Mouse (Mus musculus): ENCODE data around the gene Ubp1. TPM values are rescaled to one million over a fixed set of nuclear protein-coding genes. Genes with fewer than 3 reads are reported as not detected.

The Ubp1 gene
- polyA plus RNA-seq, 1 experiment from 2014 or later = 48.7 TPM

GRCm38 (mm10) chr9:113932501-113932900 is 1.8 kb downstream of the Ubp1 start:
- 25% methylated on average over 11 of the region's 11 CpGs for WGBS
- peak overlapping the region; percentile 93 for H3K27ac ChIP-seq

GRCm38 (mm10) chr9:113935638-113936037 is 4.9 kb downstream of the Ubp1 start:
- H3K27me3 ChIP-seq = no peaks in the 10 kb centered on the region
- H3K4me1 ChIP-seq (replicated peaks) = peaks cover 24% of the 10 kb centered on the region
- H3K9me3 ChIP-seq = no peaks in the 10 kb centered on the region
- H3K4me2 ChIP-seq = no peak overlapping the region
- no peak overlapping the region for H3K9ac ChIP-seq (replicated peaks)
- no peaks in the 10 kb centered on the region for H3K36me3 ChIP-seq
- no peak for ATAC-seq (ENCODE audit: insufficient number of reproducible peaks, insufficient read depth, low FRiP score, low TSS enrichment, low read depth)
- no peak overlapping the region for H3K27ac ChIP-seq
- WGBS = 81% methylated on average over 5 of the region's 5 CpGs
- no peak overlapping the region for H3K4me3 ChIP-seq (replicated peaks)

More at GRCm38 (mm10) chr9:113932501-113932900, 1.8 kb downstream of the Ubp1 start:
- Histone ChIP-seq H3K4me1 (replicated peaks) (peaks cover 24% of the 10 kb centered on the region), H3K9ac (replicated peaks) (peak overlapping the region; percentile 96), H3K9me3 (no peaks in the 10 kb centered on the region), H3K36me3 (no peaks in the 10 kb centered on the region), H3K4me2 (peak overlapping the region; percentile 82), H3K4me3 (replicated peaks) (peak overlapping the region; percentile 99), H3K27me3 (no peaks in the 10 kb centered on the region)
- no peak for ATAC-seq (ENCODE audit: insufficient number of reproducible peaks, insufficient read depth, low FRiP score, low TSS enrichment, low read depth)

GRCm38 (mm10) chr9:113939063-113939850 is 8.5 kb downstream of the Ubp1 start:
- Histone ChIP-seq H3K4me3 (replicated peaks) (no peak overlapping the region), H3K4me2 (no peak overlapping the region), H3K9me3 (no peaks in the 10 kb centered on the region), H3K27ac (no peak overlapping the region), H3K4me1 (replicated peaks) (peaks cover 8% of the 10 kb centered on the region; the same call in 1 of the 2 replicates), H3K27me3 (no peaks in the 10 kb centered on the region), H3K9ac (replicated peaks) (no peak overlapping the region), H3K36me3 (no peaks in the 10 kb centered on the region)
- WGBS = 89% methylated on average over 9 of the region's 9 CpGs
- no peak for ATAC-seq (ENCODE audit: insufficient number of reproducible peaks, insufficient read depth, low FRiP score, low TSS enrichment, low read depth)

DNA sequence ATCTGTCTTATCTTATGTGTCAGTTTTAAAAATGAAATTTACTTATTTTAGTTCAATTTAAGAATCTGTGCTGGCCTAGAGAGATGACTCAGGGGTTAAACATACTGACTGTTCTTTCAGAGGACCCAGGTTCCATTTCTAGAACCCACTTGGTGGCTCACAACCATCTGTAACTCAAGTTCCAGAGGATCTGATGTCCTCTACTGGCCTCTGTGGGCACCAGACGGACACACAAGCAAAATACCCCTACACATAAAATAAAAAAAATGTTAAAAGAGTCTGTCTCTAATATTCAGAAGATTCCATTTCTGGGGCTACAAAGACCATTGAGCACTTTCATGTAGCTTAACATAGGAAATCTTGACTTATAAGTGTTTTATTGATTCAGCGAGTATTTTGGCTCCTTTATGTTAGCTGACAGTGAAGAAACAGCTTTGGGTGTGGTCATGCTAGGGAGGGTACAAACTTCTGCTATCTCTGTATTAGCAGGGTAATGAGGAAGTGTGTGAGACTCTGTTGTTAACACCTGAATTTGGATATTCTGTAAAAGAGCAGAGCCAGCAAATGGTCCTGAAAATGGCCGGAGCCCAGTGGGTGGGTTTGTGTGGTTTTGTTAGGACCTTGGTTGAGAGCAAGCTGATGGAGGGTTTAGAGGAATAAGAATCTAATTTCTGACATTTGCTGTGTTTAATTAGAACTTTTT is 10.5 kb downstream of the Ubp1 start:
- Histone ChIP-seq H3K9me3 (no peaks in the 10 kb centered on the region), H3K27ac (no peak overlapping the region), H3K4me2 (no peak overlapping the region), H3K4me1 (replicated peaks) (peaks cover 3% of the 10 kb centered on the region; the same call in 1 of the 2 replicates), H3K9ac (replicated peaks) (no peak overlapping the region), H3K36me3 (peaks cover 17% of the 10 kb centered on the region), H3K4me3 (replicated peaks) (no peak overlapping the region), H3K27me3 (no peaks in the 10 kb centered on the region)
- 91% methylated on average over 3 of the region's 3 CpGs for WGBS
- ATAC-seq (ENCODE audit: insufficient number of reproducible peaks, insufficient read depth, low FRiP score, low TSS enrichment, low read depth) = no peak

DNA sequence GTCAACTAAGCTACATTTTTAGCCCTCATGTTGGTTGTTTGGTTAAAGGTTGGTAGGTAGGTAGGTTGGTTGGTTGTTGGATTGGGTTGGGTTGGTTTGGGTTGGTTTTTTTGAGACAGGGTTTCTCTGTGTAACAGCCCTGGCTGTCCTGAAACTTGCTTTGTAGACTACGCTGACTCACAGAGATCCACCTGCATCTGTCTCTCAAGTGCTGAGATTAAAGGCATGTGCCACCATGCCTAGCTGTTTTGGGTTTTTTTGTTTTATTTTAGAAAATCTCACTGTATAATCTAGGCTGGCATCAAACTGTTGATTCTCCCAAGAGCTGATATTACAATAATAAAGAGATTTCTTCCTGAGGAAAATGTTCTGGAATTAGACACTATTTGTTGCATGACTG is 12.6 kb downstream of the Ubp1 start:
- no peak overlapping the region for H3K9ac ChIP-seq (replicated peaks)
- peaks cover 34% of the 10 kb centered on the region for H3K36me3 ChIP-seq
- no peak overlapping the region for H3K4me3 ChIP-seq (replicated peaks)
- no peaks in the 10 kb centered on the region for H3K4me1 ChIP-seq (replicated peaks)
- H3K27ac ChIP-seq = no peak overlapping the region
- 95% methylated on average over 1 of the region's 1 CpGs for WGBS
- H3K4me2 ChIP-seq = no peak overlapping the region
- no peaks in the 10 kb centered on the region for H3K9me3 ChIP-seq
- H3K27me3 ChIP-seq = no peaks in the 10 kb centered on the region
- ATAC-seq (ENCODE audit: insufficient number of reproducible peaks, insufficient read depth, low FRiP score, low TSS enrichment, low read depth) = no peak

GRCm38 (mm10) chr9:113947216-113947615 is 16.5 kb downstream of the Ubp1 start:
- ATAC-seq (ENCODE audit: insufficient number of reproducible peaks, insufficient read depth, low FRiP score, low TSS enrichment, low read depth) = no peak
- H3K4me3 ChIP-seq (replicated peaks) = no peak overlapping the region
- H3K9me3 ChIP-seq = no peaks in the 10 kb centered on the region
- peaks cover 47% of the 10 kb centered on the region for H3K36me3 ChIP-seq
- no peaks in the 10 kb centered on the region for H3K27me3 ChIP-seq
- no peak overlapping the region for H3K9ac ChIP-seq (replicated peaks)
- WGBS = 84% methylated on average over 1 of the region's 1 CpGs
- no peak overlapping the region for H3K27ac ChIP-seq
- H3K4me1 ChIP-seq (replicated peaks) = no peaks in the 10 kb centered on the region
- H3K4me2 ChIP-seq = no peak overlapping the region

- Histone ChIP-seq H3K4me1 (replicated peaks) (no peaks in the 10 kb centered on the region), H3K9me3 (no peaks in the 10 kb centered on the region), H3K27me3 (no peaks in the 10 kb centered on the region), H3K36me3 (peaks cover 77% of the 10 kb centered on the region), H3K4me2 (no peak overlapping the region), H3K27ac (no peak overlapping the region), H3K4me3 (replicated peaks) (no peak overlapping the region), H3K9ac (replicated peaks) (no peak overlapping the region)
- no peak for ATAC-seq (ENCODE audit: insufficient number of reproducible peaks, insufficient read depth, low FRiP score, low TSS enrichment, low read depth)
- WGBS = 93% methylated on average over 4 of the region's 4 CpGs
Measured at GRCm38 (mm10) chr9:113957777-113958176, 27.0 kb downstream of the Ubp1 start.

DNA sequence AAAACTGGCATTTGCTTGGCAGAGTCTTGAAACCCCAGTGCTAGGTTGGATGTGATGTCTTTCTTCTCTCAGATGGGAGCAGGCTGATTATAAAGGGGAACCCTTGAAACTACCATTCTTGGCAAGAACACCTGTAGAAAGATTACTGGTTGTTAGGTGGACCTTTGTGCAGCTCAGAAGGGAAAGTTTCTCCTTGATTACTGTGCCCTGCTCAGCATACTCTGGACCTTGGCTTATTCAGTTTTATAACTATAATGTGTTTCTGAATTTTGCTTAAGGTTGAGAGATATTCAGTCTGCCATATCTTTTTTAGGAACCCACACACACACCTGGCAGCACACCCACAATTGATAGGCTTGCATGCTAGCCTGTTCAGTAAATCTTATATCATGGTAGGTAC is 33.0 kb downstream of the Ubp1 start:
- H3K9me3 ChIP-seq = no peaks in the 10 kb centered on the region

DNA sequence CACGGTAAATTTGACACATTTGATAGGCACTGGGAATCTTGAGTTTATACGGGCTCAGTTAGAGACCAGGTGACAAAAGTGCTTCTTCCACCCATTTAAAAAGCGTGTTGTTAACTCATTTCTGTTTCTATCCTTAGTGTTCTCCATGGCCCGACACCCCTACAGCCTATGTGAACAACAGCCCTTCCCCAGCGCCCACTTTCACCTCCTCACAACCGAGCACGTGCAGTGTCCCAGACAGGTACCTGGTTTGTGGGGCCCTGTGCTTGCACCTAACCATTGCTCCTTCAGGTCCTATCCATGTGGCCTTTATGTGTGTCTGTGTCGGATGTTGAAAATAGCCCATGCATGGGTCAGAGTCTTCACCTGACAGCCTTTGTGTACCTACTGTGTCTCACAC is 33.7 kb downstream of the Ubp1 start:
- peaks cover 96% of the 10 kb centered on the region for H3K36me3 ChIP-seq
- no peaks in the 10 kb centered on the region for H3K9me3 ChIP-seq
- ATAC-seq (ENCODE audit: insufficient number of reproducible peaks, insufficient read depth, low FRiP score, low TSS enrichment, low read depth) = no peak
- H3K27me3 ChIP-seq = no peaks in the 10 kb centered on the region
- H3K27ac ChIP-seq = no peak overlapping the region
- no peak overlapping the region for H3K4me2 ChIP-seq
- 98% methylated on average over 8 of the region's 8 CpGs for WGBS
- H3K4me3 ChIP-seq (replicated peaks) = no peak overlapping the region
- H3K4me1 ChIP-seq (replicated peaks) = no peaks in the 10 kb centered on the region
- H3K9ac ChIP-seq (replicated peaks) = no peak overlapping the region

More for the DNA sequence above, 33.0 kb downstream of the Ubp1 start:
- ATAC-seq (ENCODE audit: insufficient number of reproducible peaks, insufficient read depth, low FRiP score, low TSS enrichment, low read depth) = no peak
- H3K9ac ChIP-seq (replicated peaks) = no peak overlapping the region
- no peak overlapping the region for H3K4me2 ChIP-seq
- peaks cover 96% of the 10 kb centered on the region for H3K36me3 ChIP-seq
- H3K27me3 ChIP-seq = no peaks in the 10 kb centered on the region
- no peak overlapping the region for H3K4me3 ChIP-seq (replicated peaks)
- no peak overlapping the region for H3K27ac ChIP-seq
- no peaks in the 10 kb centered on the region for H3K4me1 ChIP-seq (replicated peaks)

DNA sequence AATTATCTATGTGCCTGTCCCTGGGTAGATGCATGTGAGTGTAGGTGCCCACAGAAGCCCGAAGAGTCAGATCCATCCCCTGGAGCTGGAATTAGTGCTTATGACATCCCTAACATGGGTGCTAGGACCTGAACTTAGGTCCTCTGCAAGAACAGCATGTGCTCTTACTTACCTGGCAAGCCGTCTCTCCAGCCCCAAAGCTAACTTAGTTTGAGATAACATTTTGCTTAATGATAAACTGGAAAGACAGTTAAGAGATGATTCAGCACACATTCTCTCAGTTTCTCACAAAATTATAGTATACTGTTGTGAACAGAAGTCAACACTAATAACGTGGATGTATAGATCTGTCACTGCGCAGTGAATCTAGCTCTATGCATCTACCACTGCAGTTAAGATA is 36.1 kb downstream of the Ubp1 start:
- Histone ChIP-seq H3K4me2 (no peak overlapping the region), H3K4me1 (replicated peaks) (no peaks in the 10 kb centered on the region), H3K27me3 (no peaks in the 10 kb centered on the region), H3K9me3 (no peaks in the 10 kb centered on the region), H3K9ac (replicated peaks) (no peak overlapping the region), H3K27ac (no peak overlapping the region), H3K36me3 (peaks cover 97% of the 10 kb centered on the region), H3K4me3 (replicated peaks) (no peak overlapping the region)
- no peak for ATAC-seq (ENCODE audit: insufficient number of reproducible peaks, insufficient read depth, low FRiP score, low TSS enrichment, low read depth)
- WGBS = 95% methylated on average over 4 of the region's 4 CpGs

DNA sequence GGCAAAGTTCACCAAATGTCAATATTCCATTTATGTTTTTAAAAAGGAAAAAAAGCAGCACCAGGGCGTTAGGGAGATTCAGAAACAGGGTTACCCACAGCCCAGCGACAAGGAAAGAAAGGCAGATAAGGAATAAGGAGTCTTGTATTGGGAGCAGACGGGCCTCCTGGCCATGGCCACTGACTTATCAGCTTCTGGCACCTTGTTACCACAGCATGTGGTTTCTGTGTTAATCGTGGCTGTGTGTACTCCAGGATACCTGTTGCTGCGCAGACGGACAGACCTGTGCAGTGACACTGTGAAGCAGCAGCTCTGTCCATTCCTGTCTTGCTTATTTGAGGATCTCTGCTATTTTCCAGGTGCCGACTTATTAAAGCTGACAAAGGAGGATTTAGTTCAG is 38.2 kb downstream of the Ubp1 start:
- Histone ChIP-seq H3K36me3 (peaks cover 90% of the 10 kb centered on the region), H3K4me3 (replicated peaks) (no peak overlapping the region), H3K9ac (replicated peaks) (no peak overlapping the region), H3K4me2 (no peak overlapping the region), H3K4me1 (replicated peaks) (no peaks in the 10 kb centered on the region), H3K27ac (no peak overlapping the region), H3K9me3 (no peaks in the 10 kb centered on the region), H3K27me3 (no peaks in the 10 kb centered on the region)
- no peak for ATAC-seq (ENCODE audit: insufficient number of reproducible peaks, insufficient read depth, low FRiP score, low TSS enrichment, low read depth)
- WGBS = 91% methylated on average over 7 of the region's 7 CpGs

Measured in limb, embryonic 12.5 days (tissue).